Comparison of ENCODE assay signal across 15 mouse cellular contexts in the genomic region with DNA sequence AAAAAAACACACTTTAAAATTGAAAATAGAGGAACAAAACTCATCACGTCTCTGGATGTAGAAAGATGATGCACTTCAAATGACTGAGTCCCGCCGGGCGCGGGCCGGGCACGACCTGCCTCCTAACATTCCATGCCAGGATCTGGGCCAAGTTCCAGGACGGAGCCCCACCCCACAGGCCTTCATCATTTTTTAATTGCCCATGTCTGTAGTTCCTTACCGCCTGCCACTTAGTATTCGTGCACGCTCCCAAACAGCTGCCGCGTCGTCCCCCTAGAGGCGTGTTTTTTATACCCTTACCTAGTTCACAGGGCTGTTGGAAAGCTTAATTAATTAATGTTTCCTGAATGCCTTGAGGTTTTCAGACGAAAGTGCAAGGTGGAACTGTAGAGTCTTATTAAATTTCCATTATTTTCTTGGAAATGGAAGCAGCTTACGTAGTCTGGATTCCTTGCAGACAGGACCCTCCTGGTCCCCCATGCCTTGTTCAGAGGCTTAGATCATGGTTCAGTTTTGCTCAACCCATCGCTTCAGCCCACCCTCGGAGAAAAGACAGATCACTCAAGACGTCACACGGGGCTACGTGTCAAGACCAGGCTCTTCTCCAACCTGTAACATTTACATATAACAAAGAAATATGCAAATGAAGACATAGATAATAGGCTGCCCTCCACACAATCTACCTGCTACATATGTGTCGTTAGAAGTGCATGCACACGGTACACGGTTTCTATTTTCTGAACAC.
A peak's percentile ranks its signal among the peaks of the same experiment; 100 is the strongest.
DNase-seq lines count a peak whose midpoint lies in the region; ATAC-seq lines count a peak whose summit lies in the region.
"Had no signal": no experiment of that assay in that cellular context is flagged by ENCODE, and none has a peak within 500 bp of the region (broad histone marks: within the 10 kb centered on the region; RNA-seq: fewer than 3 reads in every experiment).

No protein-coding gene starts in this region.

- no peak overlapping the region for H3K9ac ChIP-seq in embryonic facial prominence, embryonic 14.5 days (ENCODE audit: low read depth, low read length)
- H3K9ac ChIP-seq in midbrain, embryonic 12.5 days (replicated peaks), result no peak overlapping the region
- H3K9ac ChIP-seq: heart, embryonic 15.5 days; lung, embryonic 14.5 days had no signal

- no peaks in the 10 kb centered on the region for H3K4me1 ChIP-seq in embryonic facial prominence, embryonic 14.5 days (ENCODE audit: control insufficient read depth, insufficient read depth, low read length)
- peaks cover 6% of the 10 kb centered on the region; the same call in 1 of the 2 replicates for H3K4me1 ChIP-seq in embryonic facial prominence, embryonic 10.5 days
- no peaks in the 10 kb centered on the region for H3K4me1 ChIP-seq in midbrain, embryonic 12.5 days
- H3K4me1 ChIP-seq: heart, embryonic 15.5 days had no signal

- H3K27me3 ChIP-seq in embryonic facial prominence, embryonic 14.5 days (replicated peaks; ENCODE audit: control insufficient read depth, insufficient read depth, low read length), result no peaks in the 10 kb centered on the region
- H3K27me3 ChIP-seq in embryonic facial prominence, embryonic 10.5 days (replicated peaks; ENCODE audit: low read depth, poor library complexity, severe bottlenecking), result no peaks in the 10 kb centered on the region
- H3K27me3 ChIP-seq in midbrain, embryonic 12.5 days, result peaks cover 16% of the 10 kb centered on the region
- H3K27me3 ChIP-seq: heart, embryonic 15.5 days had no signal

- H3K27ac ChIP-seq in embryonic facial prominence, embryonic 14.5 days (replicated peaks; ENCODE audit: low read depth, low read length), result no peak overlapping the region
- H3K27ac ChIP-seq in embryonic facial prominence, embryonic 10.5 days (replicated peaks), result no peak overlapping the region
- H3K27ac ChIP-seq in midbrain, embryonic 12.5 days (replicated peaks), result no peak overlapping the region
- H3K27ac ChIP-seq: heart, embryonic 15.5 days; macrophage had no signal

- H3K4me3 ChIP-seq in embryonic facial prominence, embryonic 14.5 days (ENCODE audit: low read depth, low read length), result no peak overlapping the region
- H3K4me3 ChIP-seq in embryonic facial prominence, embryonic 10.5 days, result no peak overlapping the region
- H3K4me3 ChIP-seq in midbrain, embryonic 12.5 days, result no peak overlapping the region
- H3K4me3 ChIP-seq: heart, embryonic 15.5 days; myocyte had no signal

- WGBS in embryonic facial prominence, embryonic 14.5 days, result 81% methylated on average over 25 of the region's 25 CpGs
- WGBS in embryonic facial prominence, embryonic 10.5 days, result 87% methylated on average over 25 of the region's 25 CpGs
- whole genome bisulfite sequencing in midbrain, embryonic 12.5 days, result 81% methylated on average over 25 of the region's 25 CpGs

- peak; percentile 5 for DNase-seq in embryonic facial prominence, embryonic 14.5 days (ENCODE audit: low spot score)
- DNase-seq in embryonic facial prominence, embryonic 10.5 days (ENCODE audit: low spot score), result no peak
- DNase-seq in retina, postnatal 1 day, result peak; percentile 47
- no peak for DNase-seq in retina, embryonic 14.5 days (ENCODE audit: low spot score)
- DNase-seq in embryo, embryonic 10 days (ENCODE audit: low spot score), result no peak
- no peak for DNase-seq in frontal cortex, adult 2 months (ENCODE audit: extremely low spot score in 1 of 2, low spot score in 1 of 2)
- DNase-seq: liver; lung, embryonic 14.5 days; thymus, adult 18-20 months had no signal

- H3K36me3 ChIP-seq in embryonic facial prominence, embryonic 14.5 days (ENCODE audit: control insufficient read depth, insufficient read depth, low read length), result no peaks in the 10 kb centered on the region
- H3K36me3 ChIP-seq in embryonic facial prominence, embryonic 10.5 days (replicated peaks), result no peaks in the 10 kb centered on the region
- H3K36me3 ChIP-seq in midbrain, embryonic 12.5 days, result no peaks in the 10 kb centered on the region
- H3K36me3 ChIP-seq: heart, embryonic 15.5 days had no signal

- ATAC-seq in embryonic facial prominence, embryonic 14.5 days (ENCODE audit: low read depth), result no peak
- peak; percentile 52; the same call in 1 of the 2 replicates for ATAC-seq in midbrain, embryonic 12.5 days (ENCODE audit: low FRiP score, low read depth)
- no peak for ATAC-seq in CD4-positive, CD25-positive, alpha-beta regulatory T cell, adult 4 months
- ATAC-seq: Patski had no signal

- H3K9me3 ChIP-seq in embryonic facial prominence, embryonic 14.5 days (ENCODE audit: control insufficient read depth, low read length), result peaks cover 7% of the 10 kb centered on the region; the same call in 1 of the 2 replicates
- H3K9me3 ChIP-seq in embryonic facial prominence, embryonic 10.5 days, result no peaks in the 10 kb centered on the region
- H3K9me3 ChIP-seq in midbrain, embryonic 12.5 days, result 0 out of 2 replicates have a peak, but pooled peaks cover 4% of the 10 kb centered on the region
- H3K9me3 ChIP-seq: heart, embryonic 15.5 days had no signal

- no peak overlapping the region for H3K4me2 ChIP-seq in embryonic facial prominence, embryonic 14.5 days (ENCODE audit: low read depth, low read length)
- H3K4me2 ChIP-seq in midbrain, embryonic 12.5 days (replicated peaks), result no peak overlapping the region
- H3K4me2 ChIP-seq: heart, embryonic 15.5 days; lung, embryonic 14.5 days had no signal

Comparison
In these comparisons a context has a peak if more than half of its experiments do, and no peak if none do; other contexts are left out.
1. DNase-seq: peak in embryonic facial prominence, embryonic 14.5 days (single experiment) and retina, postnatal 1 day (single experiment); none in embryonic facial prominence, embryonic 10.5 days (single experiment), retina, embryonic 14.5 days (single experiment), embryo, embryonic 10 days (single experiment) and frontal cortex, adult 2 months (0 of 2).